Mouse (Mus musculus) megakaryocyte-erythroid progenitor cell, adult 5-6 weeks (primary cell): ENCODE data around the gene Trim46. TPM values are rescaled to one million over a fixed set of nuclear protein-coding genes. Genes with fewer than 3 reads are reported as not detected.
A peak's percentile ranks its signal among the peaks of the same experiment; 100 is the strongest.

Experiments
- ATAC-seq: replicated peaks from 2 replicates; pipeline ENCODE4 v1.8.0; 2016; ENCODE audit warnings: mild to moderate bottlenecking, inconsistent platforms; ENCODE audit not compliant: severe bottlenecking, poor library complexity, low FRiP score, low TSS enrichment
- total RNA-seq, 2 experiments: library from RNA; stranded (forward) in 1 of 2; stranded (reverse) in 1 of 2; fragments of 200-1000, 215-1000 nt in 1 of 2; fragments of >200 nt in 1 of 2; fragmentation: Nextera tagmentation in 1 of 2; gene quantifications; 2 replicates each; pipeline ENCODE4 v1.2.3; 2014 to 2017

The Trim46 gene
- total RNA-seq (2014; fragmentation: Nextera tagmentation) (not detected in 2 replicates), total RNA-seq (2017) (not detected in 2 replicates)

GRCm38 (mm10) chr3:89246261-89247100 is at the start of gene Trim46:
Gene Trim46 (minus strand): TSS chr3:89246309.
- ATAC-seq = peak; percentile 68

GRCm38 (mm10) chr3:89295685-89296230 is 49.6 kb upstream of the Trim46 start:
- ATAC-seq = no peak

DNA sequence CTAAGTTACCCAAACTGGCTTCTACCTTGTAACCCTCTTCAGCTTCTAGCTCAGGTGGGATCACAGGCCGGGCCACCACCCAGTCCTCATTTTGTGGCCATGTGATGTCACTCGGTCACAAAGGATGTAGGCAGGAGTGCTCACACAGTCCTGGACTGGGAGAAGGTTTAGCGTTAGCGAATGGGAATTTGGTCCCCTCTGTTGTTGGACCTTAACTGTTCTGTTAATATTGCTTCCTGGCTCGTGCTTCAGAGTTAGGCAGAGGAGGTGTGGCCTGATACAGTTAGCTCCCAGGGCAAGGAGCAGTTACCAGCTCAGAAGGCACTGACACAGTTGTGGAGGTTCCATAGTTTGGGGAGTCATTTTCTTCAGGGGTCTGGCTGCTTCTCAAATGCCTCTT is 48.1 kb upstream of the Trim46 start:
- no peak for ATAC-seq

DNA sequence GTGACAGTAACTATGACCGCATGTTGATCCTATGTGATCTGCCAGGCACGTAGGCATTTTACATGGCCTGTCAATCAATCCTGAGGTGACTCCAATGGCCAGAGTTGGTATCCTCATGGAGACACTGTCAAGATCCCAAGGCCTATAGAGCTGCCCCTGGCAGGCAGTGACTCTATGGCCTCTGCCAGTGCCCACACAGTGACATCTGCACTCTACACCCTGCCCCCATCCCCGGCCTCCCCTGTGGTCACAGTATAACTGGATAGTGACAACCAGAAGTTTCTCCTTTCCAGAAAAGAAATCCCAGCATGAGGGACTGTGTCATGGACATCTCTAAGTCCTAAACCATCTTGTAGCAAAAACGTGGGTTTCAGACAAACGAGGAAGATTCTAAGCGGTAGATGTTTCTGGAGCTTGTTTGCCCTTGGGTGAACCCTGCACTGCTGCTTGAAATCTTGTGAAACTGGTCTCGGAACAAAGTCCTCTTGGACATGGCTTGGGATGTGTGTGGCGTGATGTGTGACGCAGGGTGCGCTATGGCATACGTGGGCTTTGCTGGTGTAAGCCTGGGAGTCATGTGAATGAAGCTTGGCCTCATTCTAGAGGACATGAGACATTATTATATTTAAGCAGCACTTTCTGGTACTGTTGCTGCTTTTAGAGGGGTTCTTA is 47.3 kb upstream of the Trim46 start:
- ATAC-seq = no peak

DNA sequence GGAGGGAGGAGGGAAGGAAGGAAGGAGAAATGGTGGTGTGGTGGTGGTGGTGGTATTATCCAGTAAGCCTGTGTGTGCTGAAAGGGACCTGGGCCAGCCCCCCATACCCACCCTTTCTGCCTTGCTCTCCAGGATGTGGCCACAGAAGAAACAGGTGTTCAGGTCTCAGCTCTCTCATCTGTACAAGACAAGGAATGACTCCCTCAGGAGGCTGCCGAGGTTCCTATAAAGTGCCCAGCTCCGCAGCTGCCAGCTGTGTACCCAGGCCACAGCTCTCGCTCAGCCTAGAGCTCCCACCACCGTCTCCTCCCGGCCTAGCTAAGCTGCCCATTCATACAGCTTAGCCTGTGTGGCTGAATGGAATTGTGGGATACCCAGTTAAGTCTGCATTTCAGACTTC is 46.2 kb upstream of the Trim46 start:
- no peak for ATAC-seq

GRCm38 (mm10) chr3:89291874-89292273 is 45.8 kb upstream of the Trim46 start:
- ATAC-seq = no peak

- ATAC-seq = no peak
Observed at GRCm38 (mm10) chr3:89288503-89288928, 42.4 kb upstream of the Trim46 start.

- no peak for ATAC-seq
Observed at GRCm38 (mm10) chr3:89287286-89287685, 41.2 kb upstream of the Trim46 start.

DNA sequence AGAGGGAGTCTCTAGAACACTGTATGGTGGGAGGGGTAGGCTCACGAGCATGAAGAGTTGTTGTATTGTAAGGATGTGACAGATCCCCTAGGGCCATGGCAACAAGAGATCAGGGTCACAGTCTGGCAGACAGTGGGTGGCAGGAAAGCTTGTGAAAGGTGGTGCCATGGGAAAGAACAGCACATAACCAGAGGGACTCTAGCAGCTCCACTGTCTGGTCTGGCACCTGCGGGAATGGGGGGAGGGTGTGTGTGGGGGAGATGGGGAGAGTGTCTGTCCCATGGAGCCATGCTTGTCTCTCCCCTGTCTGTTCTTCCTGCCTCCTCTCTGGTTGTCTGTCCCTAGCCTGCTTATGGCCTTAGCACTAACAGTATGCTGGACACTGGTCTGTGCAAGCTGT is 39.4 kb upstream of the Trim46 start:
- no peak for ATAC-seq

DNA sequence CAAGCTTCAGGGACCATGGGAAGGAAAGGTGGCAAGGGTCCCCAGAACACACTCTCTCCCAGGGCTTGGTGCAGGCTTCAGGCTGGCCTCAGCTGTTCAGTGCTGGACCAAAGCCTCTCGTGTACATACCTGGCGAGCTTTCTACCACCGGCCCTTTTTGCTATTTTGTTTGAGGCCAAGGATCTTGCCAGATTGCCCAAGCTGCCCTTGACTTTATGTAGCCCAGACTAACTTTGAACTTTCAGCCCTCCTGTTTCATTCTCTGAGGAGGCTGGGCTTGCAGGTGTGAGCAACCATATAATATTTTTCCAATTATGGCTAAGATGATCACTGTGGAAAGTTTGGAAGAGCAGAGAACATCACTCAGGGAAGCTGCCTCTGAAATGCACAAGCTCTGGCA is 38.2 kb upstream of the Trim46 start:
- ATAC-seq = no peak

DNA sequence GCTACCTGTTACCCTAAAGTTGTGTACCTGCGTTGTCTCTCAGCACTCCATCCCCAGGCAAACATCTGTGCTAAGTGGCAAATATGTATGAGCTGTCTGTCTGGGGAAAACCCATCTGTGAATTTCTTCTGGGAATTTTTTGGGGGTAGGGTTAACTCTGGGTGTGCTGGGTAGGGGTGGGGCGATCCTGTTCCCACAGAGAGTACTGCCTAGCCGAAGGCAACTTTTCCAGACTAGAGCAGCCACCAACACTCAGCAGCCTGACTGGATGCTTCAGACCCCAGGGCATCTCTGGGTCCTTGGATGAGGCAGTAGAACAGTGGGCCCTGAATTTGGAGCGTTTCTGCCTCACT is 36.2 kb upstream of the Trim46 start:
- no peak for ATAC-seq

DNA sequence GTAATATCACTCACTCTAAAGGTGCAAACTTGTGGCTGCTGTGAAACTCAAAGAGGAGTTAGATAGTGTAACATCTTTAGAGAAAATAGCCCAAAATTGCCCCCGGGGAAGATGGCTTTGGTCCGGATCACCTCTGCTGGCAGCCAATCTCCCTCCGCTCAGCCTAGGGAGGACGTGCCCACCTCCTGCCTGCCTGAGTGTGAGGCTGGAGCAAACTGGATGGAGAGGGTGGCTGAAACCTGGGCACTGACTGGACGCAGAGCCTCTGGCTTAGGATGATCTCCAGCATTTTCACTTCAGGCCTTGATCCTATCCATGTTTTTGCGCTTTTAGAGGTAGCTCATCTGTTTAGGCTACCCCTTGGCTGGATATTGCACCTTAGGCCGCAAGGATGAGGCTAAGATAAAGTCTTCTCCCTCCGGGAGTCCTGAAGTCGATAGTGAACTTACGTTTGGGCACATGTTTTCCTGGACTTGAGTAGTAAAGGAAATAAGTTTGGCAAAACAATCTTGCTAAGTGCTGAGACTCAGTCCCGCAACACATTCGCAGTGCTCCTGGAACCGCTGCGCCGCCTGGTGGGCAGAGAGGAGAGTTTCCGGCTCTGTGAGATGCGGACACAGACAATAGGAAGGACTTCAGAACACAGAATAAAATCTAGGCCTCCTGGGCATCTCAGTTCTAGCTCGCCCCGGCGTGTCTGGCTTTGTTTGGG is 35.6 kb upstream of the Trim46 start:
- peak; percentile 88 for ATAC-seq

GRCm38 (mm10) chr3:89280606-89281511 is 34.8 kb upstream of the Trim46 start, which contains the start of gene Efna1:
Gene Efna1 (minus strand): TSS chr3:89281142.
- no peak for ATAC-seq

- ATAC-seq = no peak
Observed at GRCm38 (mm10) chr3:89280050-89280605, 34.0 kb upstream of the Trim46 start.

- ATAC-seq = peak; percentile 42
Observed at GRCm38 (mm10) chr3:89279153-89279890, 33.2 kb upstream of the Trim46 start.

DNA sequence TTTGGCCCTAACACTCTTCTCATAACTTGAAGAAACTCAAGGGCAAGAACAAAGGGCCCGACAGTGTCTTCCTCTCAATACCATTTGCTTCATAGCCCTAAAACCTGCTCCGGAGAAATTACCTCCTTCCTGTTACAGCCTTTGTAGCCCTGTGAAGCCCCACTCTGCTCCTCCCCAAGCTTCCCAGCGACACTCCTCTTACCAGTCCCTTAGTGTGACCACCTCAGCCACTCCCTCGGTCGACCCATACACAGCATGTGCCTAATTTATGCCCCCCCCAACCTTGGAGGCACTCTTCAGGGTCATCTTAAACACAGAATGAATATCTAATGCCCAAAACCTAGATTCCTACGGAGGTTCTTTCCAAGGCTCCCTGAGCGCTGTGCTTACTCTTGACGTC is 32.5 kb upstream of the Trim46 start:
- ATAC-seq = no peak

GRCm38 (mm10) chr3:89278107-89278506 is 32.0 kb upstream of the Trim46 start:
- no peak for ATAC-seq
